Mouse (Mus musculus) hindbrain, embryonic 16.5 days (tissue): ENCODE data around the gene Slc39a8. TPM values are rescaled to one million over a fixed set of nuclear protein-coding genes. Genes with fewer than 3 reads are reported as not detected.

ENCODE experiments used
- ATAC-seq: fragments of 200-750 bp; cut with Nextera tagmentation; 2 replicates; pipeline ENCODE4 v1.8.0; 2017; ENCODE audit warnings: moderate TSS enrichment, moderate library complexity
- H3K27ac ChIP-seq: fragments of 300-500 bp; sonication (generic); 2 replicates; pipeline ENCODE4 v1.5.1; 2014; ENCODE audit warnings: low read depth, mild to moderate bottlenecking, control low read depth, low read length, moderate library complexity
- H3K27me3 ChIP-seq: fragments of 300-500 bp; sonication (generic); replicated peaks from 2 replicates; pipeline ENCODE4 v1.6.1; 2014; ENCODE audit warnings: low read length; ENCODE audit not compliant: control insufficient read depth, insufficient read depth
- H3K36me3 ChIP-seq: fragments of 300-500 bp; sonication (generic); 2 replicates; pipeline ENCODE4 v1.6.1; 2014; ENCODE audit warnings: mild to moderate bottlenecking, low read length, moderate library complexity, mixed read lengths; ENCODE audit not compliant: control insufficient read depth, insufficient read depth
- H3K4me1 ChIP-seq: fragments of 300-500 bp; sonication (generic); 2 replicates; pipeline ENCODE4 v1.6.1; 2014; ENCODE audit warnings: low read depth, low read length; ENCODE audit not compliant: control insufficient read depth, insufficient read depth
- H3K4me2 ChIP-seq: fragments of 300-500 bp; sonication (generic); 2 replicates; pipeline ENCODE4 v1.6.1; 2014; ENCODE audit warnings: mild to moderate bottlenecking, low read length, control low read depth, moderate library complexity
- H3K4me3 ChIP-seq: fragments of 300-500 bp; sonication (generic); 2 replicates; pipeline ENCODE4 v1.5.1; 2014; ENCODE audit warnings: mild to moderate bottlenecking, low read length, control low read depth, moderate library complexity
- H3K9ac ChIP-seq: fragments of 300-500 bp; sonication (generic); 2 replicates; pipeline ENCODE4 v1.6.1; 2014; ENCODE audit warnings: low read depth, mild to moderate bottlenecking, control low read depth, low read length, moderate library complexity
- H3K9me3 ChIP-seq: fragments of 300-500 bp; sonication (generic); 2 replicates; pipeline ENCODE4 v1.6.1; 2014; ENCODE audit warnings: mild to moderate bottlenecking, low read length, moderate library complexity; ENCODE audit not compliant: control insufficient read depth
- WGBS: fragments of 180-500 bp; shearing (Covaris S2); extraction: QIAGEN DNeasy Blood & Tissue Kit; methylation state at CpG from one replicate; pipeline ENCODE4 v1.1.7; 2014; 5-methylcytosine and 5-hydroxymethylcytosine counted together
- polyA plus RNA-seq: library from polyadenylated mRNA; unstranded; fragments of >200 nt; fragmentation: Nextera tagmentation; extraction: Ambion mirVana; gene quantifications from 2 replicates; pipeline ENCODE4 v1.2.1, GENCODE M21; 2015

Slc39a8 gene
- polyA plus RNA-seq, 1 experiment from 2014 or later = 11.2 TPM

GRCm38 (mm10) chr3:135919305-135919704 lies 94.2 kb downstream of the Slc39a8 start:
- Histone ChIP-seq H3K4me2 (no peak overlapping the region), H3K9me3 (no peaks in the 10 kb centered on the region), H3K36me3 (no peaks in the 10 kb centered on the region), H3K27me3 (no peaks in the 10 kb centered on the region), H3K4me3 (no peak overlapping the region), H3K4me1 (peaks cover 11% of the 10 kb centered on the region), H3K27ac (no peak overlapping the region; the same call in 1 of the 2 replicates), H3K9ac (no peak overlapping the region)
- ATAC-seq = no peak
- WGBS = 77% methylated on average over 4 of the region's 4 CpGs

GRCm38 (mm10) chr3:135926729-135927128 lies 101.7 kb downstream of the Slc39a8 start:
- Histone ChIP-seq H3K27me3 (no peaks in the 10 kb centered on the region), H3K9ac (no peak overlapping the region), H3K36me3 (no peaks in the 10 kb centered on the region), H3K4me3 (no peak overlapping the region), H3K27ac (no peak overlapping the region), H3K4me1 (no peaks in the 10 kb centered on the region), H3K4me2 (no peak overlapping the region), H3K9me3 (no peaks in the 10 kb centered on the region)
- WGBS = 32% methylated on average over 1 of the region's 1 CpGs
- no peak for ATAC-seq

- H3K4me2 ChIP-seq = no peak overlapping the region
- H3K9ac ChIP-seq = no peak overlapping the region
- H3K4me3 ChIP-seq = no peak overlapping the region
- no peaks in the 10 kb centered on the region for H3K36me3 ChIP-seq
- H3K27ac ChIP-seq = no peak overlapping the region
- no peak for ATAC-seq
- WGBS = 90% methylated on average over 4 of the region's 4 CpGs
- no peaks in the 10 kb centered on the region for H3K4me1 ChIP-seq
- no peaks in the 10 kb centered on the region for H3K27me3 ChIP-seq
- H3K9me3 ChIP-seq = no peaks in the 10 kb centered on the region
These were observed 103.1 kb downstream of the Slc39a8 start for GRCm38 (mm10) chr3:135928184-135928583.

GRCm38 (mm10) chr3:135937455-135937854 lies 112.4 kb downstream of the Slc39a8 start:
- no peaks in the 10 kb centered on the region for H3K36me3 ChIP-seq
- H3K4me1 ChIP-seq = no peaks in the 10 kb centered on the region
- H3K9me3 ChIP-seq = no peaks in the 10 kb centered on the region
- ATAC-seq = no peak
- H3K4me3 ChIP-seq = no peak overlapping the region
- no peak overlapping the region for H3K4me2 ChIP-seq
- WGBS = 85% methylated on average over 2 of the region's 2 CpGs
- H3K27me3 ChIP-seq = no peaks in the 10 kb centered on the region
- no peak overlapping the region for H3K27ac ChIP-seq
- no peak overlapping the region for H3K9ac ChIP-seq

Other genes starting within 250 kb of the Slc39a8 start
- 7.5 and 7.8 TPM in 2 replicates for gene Nfkb1, start 133.7 kb upstream of the Slc39a8 start, polyA plus RNA-seq